Mouse (Mus musculus): ENCODE measurements around the gene Cyp2c39.

DNA sequence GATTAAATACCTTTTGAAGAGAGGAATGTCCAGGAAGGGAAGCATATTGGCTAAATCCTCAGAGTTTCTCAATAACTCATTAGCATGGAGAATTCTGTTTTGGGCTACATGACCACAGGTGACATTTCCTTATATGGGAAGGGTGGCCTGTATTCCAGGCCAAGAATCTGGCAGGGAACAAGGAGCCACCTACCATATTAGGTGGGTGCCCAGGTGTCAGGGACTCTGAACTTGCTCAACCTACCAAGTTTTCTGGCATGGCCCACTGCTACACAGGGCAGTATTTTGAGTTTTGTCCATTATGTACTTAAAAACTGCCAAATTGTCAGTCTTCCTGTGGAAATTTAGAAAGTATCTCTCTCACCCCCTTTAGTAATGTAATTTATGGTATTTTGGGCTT lies 4.3 kb upstream of the Cyp2c39 start:
- TF ChIP-seq POLR2A (IDR thresholded peaks at IDR 0.05; ENCODE audit: low read depth, low read length) (no peak), CTCF (IDR thresholded peaks at IDR 0.05; ENCODE audit: borderline replicate concordance, insufficient read depth, low read length) (no peak)

All from embryonic fibroblast, embryonic 13.5 days (primary cell).